Mouse (Mus musculus) liver, adult (tissue): ENCODE measurements at regions not wholly inside any gene's neighbourhood (a gene's known extent, or its start where the extent isn't known, plus 50 kb on each side); places are given as distances from the start of the nearest gene placed in this dataset.

Source experiments
- GATA4 ChIP-seq: IDR thresholded peaks from 2 replicates; pipeline ENCODE4 v1.6.1; 2014; ENCODE audit warnings: mild to moderate bottlenecking, low read length; ENCODE audit not compliant: insufficient replicate concordance

GRCm38 (mm10) chr9:61795910-61796309 lies 118.4 kb downstream of the Rplp1 start:
- no peak for TF ChIP-seq GATA4

- TF ChIP-seq GATA4: no peak
Measured at GRCm38 (mm10) chr9:61791435-61792064, 122.8 kb downstream of the Rplp1 start.

GRCm38 (mm10) chr9:61790849-61791248 lies 123.5 kb downstream of the Rplp1 start:
- no peak for TF ChIP-seq GATA4

DNA sequence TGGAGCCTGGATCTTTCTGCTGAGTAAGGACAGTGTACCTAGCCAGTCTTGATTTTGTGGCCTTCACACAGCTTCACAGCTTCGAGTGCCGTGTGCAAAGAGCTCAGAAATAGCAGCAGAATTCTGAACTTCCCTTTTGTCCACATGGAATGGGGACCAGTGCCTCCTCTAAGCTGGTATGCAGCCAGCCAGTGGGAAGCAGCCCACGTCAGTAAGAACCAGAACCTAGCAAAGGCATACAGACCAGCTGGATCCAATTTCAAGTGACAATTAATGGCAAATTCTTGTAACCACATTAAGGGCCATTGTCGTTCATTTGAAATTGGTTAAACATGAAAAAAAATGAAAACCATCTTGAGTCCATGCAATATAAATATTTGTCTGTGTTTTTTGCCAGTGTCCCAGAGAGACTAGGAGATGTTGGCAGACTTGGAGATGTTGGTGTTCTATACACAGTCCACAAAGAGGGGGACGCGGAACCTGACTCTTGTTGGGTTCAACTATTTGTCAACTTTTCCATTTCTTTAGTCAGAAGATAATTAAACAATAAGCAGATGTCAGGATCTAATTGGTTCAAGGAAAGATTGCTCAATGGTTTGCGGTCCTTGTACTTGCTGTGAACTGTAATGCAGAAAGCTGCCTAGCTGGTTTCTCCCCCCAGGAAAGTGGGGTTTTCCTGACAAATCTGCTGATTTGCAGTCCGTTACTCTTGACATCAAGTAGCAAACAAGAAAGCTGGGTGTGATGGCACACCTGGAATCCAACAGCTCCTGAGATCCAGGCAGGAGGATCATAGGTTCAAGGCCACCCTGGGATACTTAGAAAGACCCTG lies 125.1 kb downstream of the Rplp1 start:
- TF ChIP-seq GATA4: no peak

DNA sequence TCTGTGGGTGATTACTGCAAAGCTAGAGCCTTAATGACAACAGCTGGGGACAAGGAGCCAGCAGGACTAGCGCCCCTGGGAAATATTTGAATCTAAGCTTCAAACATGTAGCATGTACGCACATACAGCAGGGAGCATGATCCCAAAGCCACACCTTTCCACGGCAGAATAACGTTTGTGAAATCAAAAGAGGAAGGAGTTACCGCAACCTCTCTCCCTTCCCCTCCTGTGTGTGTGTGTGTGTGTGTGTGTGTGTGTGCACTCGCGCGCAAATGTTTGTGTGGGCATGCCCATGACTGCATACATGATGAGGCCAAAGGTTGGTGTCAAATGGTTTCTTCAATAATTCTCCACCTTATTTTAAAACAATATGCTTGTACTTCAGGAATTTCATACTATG lies 132.9 kb downstream of the Rplp1 start:
- no peak for TF ChIP-seq GATA4

DNA sequence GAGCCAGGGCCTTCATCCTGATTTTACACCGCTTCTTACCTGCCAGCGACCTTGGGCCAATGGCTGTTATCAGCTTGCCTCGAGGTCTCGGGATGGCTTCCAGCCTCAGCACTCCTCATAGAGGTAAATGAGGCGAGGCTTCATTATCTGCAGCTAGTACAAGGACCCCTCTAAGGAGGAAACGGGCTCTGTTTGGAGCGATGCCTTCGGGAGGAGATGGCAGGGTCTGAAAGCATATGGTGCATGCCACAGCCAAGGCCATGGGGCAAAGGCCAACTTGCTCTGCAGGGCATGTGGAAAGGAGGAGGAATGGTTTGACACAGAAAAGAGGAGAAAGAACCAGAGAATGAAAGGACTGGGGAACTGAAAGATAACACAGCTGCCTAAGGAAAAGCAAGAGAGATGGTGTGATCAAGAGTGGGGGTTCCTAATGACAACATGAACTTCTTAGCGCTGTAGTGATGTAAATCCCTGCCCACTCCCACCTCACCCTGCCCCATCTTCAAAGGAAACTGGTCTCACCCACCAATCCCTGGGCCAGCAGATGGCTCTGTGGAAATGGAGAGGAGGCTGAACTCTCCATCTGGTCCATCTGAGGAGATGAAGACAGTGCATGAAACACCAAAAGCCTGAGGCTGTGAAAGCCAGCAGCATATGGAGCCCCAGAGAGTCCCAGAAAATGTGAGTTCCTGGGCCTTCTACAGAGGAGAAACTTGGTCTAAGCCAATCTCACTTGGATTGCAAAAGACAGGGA lies 134.0 kb downstream of the Rplp1 start:
- no peak for TF ChIP-seq GATA4

DNA sequence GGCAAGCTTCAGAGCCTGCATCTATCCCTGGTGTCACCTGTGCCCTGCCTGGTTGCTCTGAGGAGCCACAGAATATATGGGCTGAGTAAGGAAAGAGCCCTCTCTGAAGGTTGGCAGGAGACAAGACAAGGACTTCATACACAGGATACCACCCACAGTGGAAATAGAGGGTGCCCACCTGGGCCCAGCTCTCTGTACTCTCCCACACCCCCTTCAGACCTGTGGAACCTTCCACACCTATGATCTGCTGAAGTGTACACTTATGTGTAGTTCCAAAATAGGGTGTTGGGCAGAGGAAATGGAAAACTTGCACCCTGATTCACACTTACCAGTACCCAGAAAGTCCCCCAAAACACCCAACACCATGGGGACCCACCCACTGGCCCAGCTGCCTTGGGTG lies 135.2 kb downstream of the Rplp1 start:
- TF ChIP-seq GATA4: no peak

DNA sequence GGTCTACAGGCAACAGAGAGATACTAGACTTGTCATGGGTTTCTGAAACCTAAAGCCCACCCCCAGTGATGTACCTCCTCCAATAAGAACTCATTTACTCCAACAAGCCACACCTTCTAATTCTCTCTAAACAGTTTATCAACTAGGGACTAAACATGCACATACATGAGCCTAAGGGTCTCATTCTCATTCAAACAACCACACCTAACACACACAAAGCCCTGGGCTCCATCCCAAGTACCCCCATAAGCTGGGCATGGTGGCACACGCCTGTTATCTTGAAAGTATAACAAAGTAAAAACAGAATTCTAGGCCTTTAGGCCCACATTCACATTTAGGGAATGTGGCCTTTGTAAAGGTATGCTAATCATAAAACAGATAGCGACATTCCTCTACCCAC lies 137.9 kb downstream of the Rplp1 start:
- no peak for TF ChIP-seq GATA4

GRCm38 (mm10) chr9:61770207-61770955 lies 144.0 kb downstream of the Rplp1 start:
- TF ChIP-seq GATA4: no peak

DNA sequence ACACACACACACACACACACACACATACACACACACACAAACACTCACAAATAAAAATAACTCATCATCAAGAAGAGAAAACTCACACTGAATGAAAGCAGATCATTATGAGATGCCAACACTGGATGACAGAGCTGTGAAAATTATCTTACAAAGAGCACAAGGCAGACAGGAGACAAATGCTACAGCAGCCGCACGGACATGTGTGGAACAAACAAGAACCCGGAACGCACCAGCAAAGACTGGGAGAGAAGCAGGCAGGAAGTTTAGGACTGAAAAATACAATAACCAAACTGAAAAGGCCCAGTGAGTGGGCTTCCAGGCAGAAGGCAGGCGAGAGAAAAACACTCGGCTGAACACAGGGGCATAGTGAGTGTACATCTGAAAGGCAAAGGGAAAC lies 148.2 kb downstream of the Rplp1 start:
- no peak for TF ChIP-seq GATA4

- TF ChIP-seq GATA4: no peak
Measured at GRCm38 (mm10) chr9:61765366-61765765, 149.0 kb downstream of the Rplp1 start.

DNA sequence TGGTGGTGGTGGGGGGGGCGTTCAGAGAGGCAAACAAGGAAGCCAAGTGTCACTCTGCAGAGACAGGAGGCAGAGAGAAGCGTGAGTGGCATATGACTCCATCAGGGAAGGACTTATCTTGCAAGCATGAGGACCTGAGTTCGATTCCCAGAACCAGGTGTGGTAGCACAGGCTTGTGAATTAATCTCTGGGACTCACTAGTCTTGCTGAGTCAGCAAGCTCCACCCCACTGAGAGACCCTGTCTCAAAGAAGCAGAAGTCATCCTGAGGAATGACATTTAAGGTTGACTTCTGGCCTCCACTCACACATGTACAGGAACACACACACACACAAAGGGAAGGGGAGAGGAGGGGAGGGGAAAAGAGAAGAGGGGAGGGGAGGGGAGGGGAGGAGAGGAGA lies 156.5 kb downstream of the Rplp1 start:
- TF ChIP-seq GATA4: no peak

- no peak for TF ChIP-seq GATA4
Measured at GRCm38 (mm10) chr9:61756801-61757342, 157.5 kb downstream of the Rplp1 start.

- TF ChIP-seq GATA4: no peak
Measured at GRCm38 (mm10) chr9:61756224-61756800, 158.0 kb downstream of the Rplp1 start.

DNA sequence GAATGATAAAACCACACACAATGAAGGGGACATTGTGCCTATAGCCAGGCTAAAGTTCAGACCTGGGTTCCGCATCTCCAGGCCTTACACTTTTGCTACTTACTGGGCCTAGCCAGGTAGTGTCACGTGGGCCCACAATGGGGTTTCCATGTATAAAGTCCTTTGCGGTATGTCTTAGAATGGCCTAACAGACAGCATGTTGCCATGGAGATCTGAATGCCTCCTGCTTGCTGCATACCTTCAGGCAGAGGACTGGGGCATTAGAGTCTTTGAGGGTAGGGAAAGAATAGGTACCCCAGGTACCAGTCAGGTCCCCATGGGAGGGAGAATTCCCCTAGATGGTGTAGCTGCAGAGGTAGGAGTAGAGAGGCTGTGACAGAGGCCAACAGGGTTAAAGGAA lies 159.0 kb downstream of the Rplp1 start:
- TF ChIP-seq GATA4: no peak

GRCm38 (mm10) chr9:61753795-61754194 lies 160.5 kb downstream of the Rplp1 start:
- TF ChIP-seq GATA4: no peak
